Mouse (Mus musculus): ENCODE data around the gene Siah1b. TPM values are rescaled to one million over a fixed set of nuclear protein-coding genes. Genes with fewer than 3 reads are reported as not detected.

Gene Siah1b
- polyA plus RNA-seq (2017; shearing (Covaris generic)) = 5.9 TPM

DNA sequence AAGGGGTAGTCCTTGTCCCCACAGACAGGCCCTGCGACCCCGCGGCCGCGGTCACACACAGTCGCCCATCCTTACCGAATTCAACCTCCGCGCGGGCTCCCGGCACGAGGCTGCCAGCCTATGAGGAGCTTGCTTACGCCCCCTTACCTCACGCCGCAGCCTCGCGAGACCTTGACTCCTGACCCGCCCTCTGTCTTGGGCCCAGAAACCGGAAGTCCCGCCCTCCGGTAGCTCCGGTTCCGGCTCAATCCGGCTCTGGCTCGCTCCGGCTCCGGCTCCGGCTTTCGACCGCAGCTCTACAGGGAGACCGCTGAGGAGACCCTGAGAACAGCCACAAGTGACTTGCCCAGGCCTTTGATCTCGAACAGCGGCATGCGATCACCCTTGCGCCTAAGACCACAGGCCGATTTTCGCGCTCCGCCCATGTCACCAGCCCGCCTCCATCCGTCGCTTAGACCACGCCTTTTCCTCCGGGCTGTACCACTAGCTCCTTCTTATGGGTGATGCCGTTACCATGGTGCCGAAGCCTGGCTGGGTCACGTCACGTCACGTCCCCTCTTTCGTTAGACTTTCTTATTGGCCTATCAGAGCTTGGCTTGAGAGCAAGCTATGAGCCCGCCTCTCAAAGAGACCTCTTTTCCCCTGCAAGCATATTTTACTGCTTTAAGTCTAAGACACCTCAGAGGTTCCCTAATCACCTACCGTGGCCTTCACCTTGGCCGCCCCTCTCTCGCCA lies at the start of gene Siah1b:
Gene Siah1b (minus strand): TSS at position 454 of the 736 bp plus-strand sequence.

DNA sequence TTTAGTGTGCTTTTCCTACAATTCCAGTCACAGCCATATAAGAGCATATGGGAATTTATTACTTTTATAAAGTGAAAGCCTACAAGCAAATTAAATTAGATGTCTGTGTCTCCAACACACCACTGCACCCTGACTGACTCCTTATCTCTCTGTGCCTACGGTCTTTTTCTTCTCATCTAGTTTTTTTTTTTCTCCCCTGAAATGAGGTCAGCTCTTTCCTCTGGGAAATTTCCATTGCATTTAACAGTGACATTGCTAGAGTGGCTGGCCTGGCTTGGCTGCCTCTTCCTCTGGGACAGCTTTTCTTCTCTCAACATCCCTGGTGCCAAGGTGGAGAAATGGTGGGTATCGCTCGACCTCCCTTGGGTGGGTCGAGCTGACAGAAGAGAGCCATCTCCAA lies 12.3 kb upstream of the Siah1b start, which contains the start of gene Cltrn:
Gene Cltrn (plus strand): TSS at position 249 of the 400 bp plus-strand sequence.

DNA sequence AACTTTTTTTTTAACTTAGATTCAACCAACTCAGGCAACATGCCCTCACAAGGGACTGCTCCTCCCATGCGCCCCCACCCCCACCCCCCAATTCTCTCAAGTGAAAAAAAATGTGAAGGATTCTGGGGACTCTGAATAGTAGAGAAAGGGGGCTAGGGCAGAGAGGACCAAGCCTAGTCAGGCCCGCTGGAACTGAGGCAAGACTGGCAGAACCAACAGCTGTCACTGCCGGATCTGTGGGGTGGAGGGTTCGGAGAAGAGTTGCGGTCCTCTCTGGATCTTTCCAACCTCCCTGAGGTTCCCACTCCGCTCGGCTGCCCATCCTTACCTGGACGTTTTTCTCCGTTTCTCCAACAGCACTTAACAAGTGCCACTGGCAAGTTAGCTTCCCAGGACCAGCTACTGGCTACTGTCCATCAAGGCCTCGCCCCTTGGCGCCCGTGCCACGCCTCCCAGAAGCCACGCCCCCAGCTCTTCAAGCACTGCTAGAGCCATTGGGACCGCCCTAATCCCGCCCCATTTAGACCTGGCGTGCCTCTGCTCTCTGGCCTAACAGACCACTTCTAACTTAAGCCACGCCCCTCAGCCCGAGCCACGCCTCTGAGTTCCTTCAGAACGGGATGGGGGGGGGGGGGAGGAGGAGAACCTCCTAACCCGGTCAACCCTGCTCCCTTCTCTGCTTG lies 48.5 kb downstream of the Siah1b start, which contains the start of gene Car5b:
Gene Car5b (minus strand): TSS at position 391 of the 683 bp plus-strand sequence.

Other genes with a start within 250 kb of the Siah1b start
- 49.4 TPM for gene Ap1s2, start 167.5 kb downstream of the Siah1b start, polyA plus RNA-seq (2017; shearing (Covaris generic))
- gene Zrsr2, start 117.8 kb downstream of the Siah1b start, polyA plus RNA-seq (2017; shearing (Covaris generic)) = 119 TPM
- 9.9 TPM for gene Car5b, start 48.5 kb downstream of the Siah1b start, polyA plus RNA-seq (2017; shearing (Covaris generic))
- not detected for gene Cltrn, start 12.3 kb upstream of the Siah1b start, polyA plus RNA-seq (2017; shearing (Covaris generic))
- not detected for gene Ace2, start 62.8 kb upstream of the Siah1b start, polyA plus RNA-seq (2017; shearing (Covaris generic))
- gene Bmx, start 181.7 kb upstream of the Siah1b start, polyA plus RNA-seq (2017; shearing (Covaris generic)) = not detected
- not detected for gene Pir, start 192.9 kb upstream of the Siah1b start, polyA plus RNA-seq (2017; shearing (Covaris generic))